Mouse (Mus musculus): ENCODE results near the gene Tjp2. TPM values are rescaled to one million over a fixed set of nuclear protein-coding genes. Genes with fewer than 3 reads are reported as not detected.
A peak's percentile ranks its signal among the peaks of the same experiment; 100 is the strongest.

Tjp2 gene
- total and polyA plus RNA-seq, 3 experiments = 7.9 to 19.2 (median 16.1) TPM

DNA sequence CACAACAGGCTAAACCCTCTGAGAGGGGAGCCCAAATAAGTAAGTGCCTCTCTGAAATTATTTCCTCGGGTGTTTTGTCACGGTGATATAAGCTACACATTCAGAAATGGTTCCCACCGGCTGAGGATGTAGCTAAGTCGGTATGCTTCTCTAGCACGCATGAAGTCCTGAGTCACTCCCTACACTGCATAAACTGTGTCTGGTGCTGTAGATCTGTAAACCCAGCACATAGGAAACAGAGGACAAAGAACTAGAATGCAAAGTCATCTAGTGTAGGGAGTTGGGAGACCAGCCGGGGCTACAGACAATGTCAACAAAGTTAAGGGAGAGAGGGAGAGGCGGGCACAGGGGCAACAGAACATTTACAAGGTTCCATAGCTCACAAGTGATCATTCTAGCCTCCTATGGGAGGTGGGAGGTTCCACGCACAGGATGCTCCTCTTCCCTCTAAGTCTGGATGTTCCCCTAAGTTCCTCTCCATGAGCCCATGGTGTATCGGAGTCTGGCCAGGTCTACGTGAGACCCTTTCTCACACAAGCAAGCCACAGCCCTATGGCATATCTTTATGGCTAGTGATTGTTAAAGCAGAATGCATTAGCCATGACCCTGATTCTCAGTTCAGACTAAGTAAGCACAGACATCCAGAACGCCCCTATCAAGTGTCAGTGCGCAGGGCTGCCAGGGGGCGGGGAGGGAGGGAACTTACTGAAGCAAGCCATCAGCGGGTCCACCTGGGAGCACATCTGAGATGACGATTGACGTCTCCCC lies 90.5 kb downstream of the Tjp2 start:
- Histone ChIP-seq H3K4me3 (peak overlapping the region; percentile 36), H3K36me3 (ENCODE audit: control insufficient read depth, insufficient read depth, low read length) (no peaks in the 10 kb centered on the region), H3K9ac (ENCODE audit: low read depth, low read length) (no peak overlapping the region), H3K27me3 (ENCODE audit: control insufficient read depth, insufficient read depth, low read length) (no peaks in the 10 kb centered on the region), H3K4me1 (ENCODE audit: control insufficient read depth, insufficient read depth, low read length) (no peaks in the 10 kb centered on the region), H3K27ac (no peak overlapping the region), H3K79me2 (replicated peaks; ENCODE audit: control insufficient read depth, insufficient read depth, low read length) (no peaks in the 10 kb centered on the region)
- intact Hi-C loops (cut with DNase I) = no loop called here
- WGBS = 82% methylated on average over 16 of the region's 16 CpGs
- TF ChIP-seq POLR2A (IDR thresholded peaks at IDR 0.05; ENCODE audit: insufficient read depth, low read depth, low read length) (no peak), EP300 (IDR thresholded peaks at IDR 0.05; ENCODE audit: insufficient read depth, low read depth, low read length) (no peak)
- DNase-seq = no peak

DNA sequence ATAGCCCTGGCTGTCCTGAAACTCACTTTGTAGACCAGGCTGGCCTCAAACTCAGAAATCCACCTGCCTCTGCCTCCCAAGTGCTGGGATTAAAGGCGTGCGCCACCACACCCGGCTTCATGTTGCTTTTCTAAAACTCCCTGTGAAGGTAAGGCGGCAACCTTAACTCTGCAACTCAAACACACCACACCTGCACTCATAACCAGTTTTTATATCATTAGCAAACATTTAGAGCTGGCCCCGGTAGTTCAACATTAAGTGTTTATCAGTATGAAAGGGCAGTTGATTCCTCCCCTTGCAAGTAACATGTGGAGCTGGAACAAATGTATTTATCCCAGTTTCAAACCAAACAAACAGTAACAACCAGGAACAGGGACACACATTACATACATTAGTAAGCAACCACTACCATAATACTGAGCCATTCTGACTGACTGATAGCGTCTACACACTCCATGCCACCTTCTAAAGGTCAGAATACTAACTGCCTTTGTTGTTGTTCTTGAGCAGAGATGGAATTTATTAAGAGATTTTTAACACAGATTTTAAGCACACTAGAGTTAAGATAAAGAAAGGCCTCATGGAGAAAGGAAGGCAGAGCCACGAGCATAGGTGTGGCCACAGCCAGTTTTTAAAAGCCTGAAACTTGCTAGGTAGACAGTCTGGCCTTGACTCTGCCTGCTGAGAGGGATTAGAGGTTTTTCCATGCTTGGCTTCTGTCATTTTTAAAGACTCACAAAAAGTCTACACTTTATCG lies 101.1 kb downstream of the Tjp2 start:
- H3K79me2 ChIP-seq (replicated peaks; ENCODE audit: control insufficient read depth, insufficient read depth, low read length) = no peaks in the 10 kb centered on the region
- H3K27ac ChIP-seq = no peak overlapping the region
- TF ChIP-seq CTCF (IDR thresholded peaks at IDR 0.05) (no peak), POLR2A (IDR thresholded peaks at IDR 0.05; ENCODE audit: insufficient read depth, low read depth, low read length) (no peak), EP300 (IDR thresholded peaks at IDR 0.05; ENCODE audit: insufficient read depth, low read depth, low read length) (no peak)
- 94% methylated on average over 8 of the region's 8 CpGs for WGBS
- DNase-seq = no peak
- H3K36me3 ChIP-seq (ENCODE audit: control insufficient read depth, insufficient read depth, low read length) = no peaks in the 10 kb centered on the region; the same call in none of the 2 replicates
- intact Hi-C loops (cut with DNase I) = no loop called here
- H3K4me1 ChIP-seq (ENCODE audit: control insufficient read depth, insufficient read depth, low read length) = no peaks in the 10 kb centered on the region
- H3K9ac ChIP-seq (ENCODE audit: low read depth, low read length) = no peak overlapping the region
- no peaks in the 10 kb centered on the region for H3K27me3 ChIP-seq (ENCODE audit: control insufficient read depth, insufficient read depth, low read length)
- H3K4me3 ChIP-seq = no peak overlapping the region

DNA sequence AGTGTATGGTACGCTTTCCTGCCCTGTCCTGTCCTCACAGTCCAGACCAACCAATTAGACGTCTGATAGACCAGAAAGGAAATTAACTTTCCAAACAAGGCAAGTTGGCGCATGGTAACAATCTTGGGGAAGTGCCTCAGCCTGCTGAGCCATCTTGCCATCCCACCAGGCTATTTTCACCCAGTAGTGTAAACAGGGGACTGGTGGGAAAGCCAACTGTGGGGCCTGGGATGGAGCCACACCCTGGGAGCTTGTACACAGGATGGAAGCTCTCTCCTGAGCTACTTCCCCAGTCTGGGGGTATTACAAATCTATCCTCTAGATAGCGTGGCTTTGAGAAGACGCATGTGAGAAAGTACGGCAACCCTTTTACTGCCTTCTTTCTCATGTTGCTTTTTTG lies 101.7 kb downstream of the Tjp2 start:
- no peak for TF ChIP-seq EP300 (IDR thresholded peaks at IDR 0.05; ENCODE audit: insufficient read depth, low read depth, low read length)
- TF ChIP-seq CTCF (IDR thresholded peaks at IDR 0.05) = no peak
- TF ChIP-seq POLR2A (IDR thresholded peaks at IDR 0.05; ENCODE audit: insufficient read depth, low read depth, low read length) = no peak
- Histone ChIP-seq H3K9ac (ENCODE audit: low read depth, low read length) (no peak overlapping the region), H3K79me2 (replicated peaks; ENCODE audit: control insufficient read depth, insufficient read depth, low read length) (no peaks in the 10 kb centered on the region), H3K27ac (no peak overlapping the region), H3K27me3 (ENCODE audit: control insufficient read depth, insufficient read depth, low read length) (no peaks in the 10 kb centered on the region), H3K4me1 (ENCODE audit: control insufficient read depth, insufficient read depth, low read length) (no peaks in the 10 kb centered on the region), H3K4me3 (no peak overlapping the region), H3K36me3 (ENCODE audit: control insufficient read depth, insufficient read depth, low read length) (no peaks in the 10 kb centered on the region; the same call in none of the 2 replicates)
- 87% methylated on average over 6 of the region's 6 CpGs for WGBS
- no peak for DNase-seq
- intact Hi-C loops (cut with DNase I) = no loop called here

- TF ChIP-seq CTCF (IDR thresholded peaks at IDR 0.05) = no peak
- TF ChIP-seq POLR2A (IDR thresholded peaks at IDR 0.05; ENCODE audit: insufficient read depth, low read depth, low read length) = no peak
- TF ChIP-seq EP300 (IDR thresholded peaks at IDR 0.05; ENCODE audit: insufficient read depth, low read depth, low read length) = no peak
- WGBS = 81% methylated on average over 9 of the region's 9 CpGs
- intact Hi-C loops (cut with DNase I) = no loop called here
- H3K4me1 ChIP-seq (ENCODE audit: control insufficient read depth, insufficient read depth, low read length) = no peaks in the 10 kb centered on the region
- no peak overlapping the region for H3K4me3 ChIP-seq
- H3K79me2 ChIP-seq (replicated peaks; ENCODE audit: control insufficient read depth, insufficient read depth, low read length) = no peaks in the 10 kb centered on the region
- no peaks in the 10 kb centered on the region; the same call in none of the 2 replicates for H3K36me3 ChIP-seq (ENCODE audit: control insufficient read depth, insufficient read depth, low read length)
- no peak overlapping the region for H3K9ac ChIP-seq (ENCODE audit: low read depth, low read length)
- no peak overlapping the region for H3K27ac ChIP-seq
- H3K27me3 ChIP-seq (ENCODE audit: control insufficient read depth, insufficient read depth, low read length) = no peaks in the 10 kb centered on the region
- no peak for DNase-seq
Measured at GRCm38 (mm10) chr19:24122647-24123046, 102.2 kb downstream of the Tjp2 start.

DNA sequence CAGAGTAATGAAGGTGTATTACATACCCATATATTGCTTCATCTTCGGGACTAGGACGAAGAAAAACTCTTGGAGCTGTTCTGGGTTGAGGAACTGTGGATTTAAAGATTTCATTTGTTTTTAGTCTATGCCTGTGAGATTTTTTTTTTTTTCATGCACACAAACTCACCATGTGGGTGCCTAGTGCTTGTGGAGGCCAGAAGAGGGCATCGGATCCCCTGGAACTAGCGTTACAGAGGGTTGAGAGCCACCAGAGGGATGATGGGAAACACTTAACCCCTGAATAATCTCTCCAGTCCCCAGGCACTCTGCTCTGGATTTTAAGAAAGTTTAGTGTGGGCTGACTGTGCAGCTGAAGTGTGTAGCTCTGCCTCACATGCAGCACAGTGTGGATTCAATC lies 104.0 kb downstream of the Tjp2 start:
- no peaks in the 10 kb centered on the region for H3K79me2 ChIP-seq (replicated peaks; ENCODE audit: control insufficient read depth, insufficient read depth, low read length)
- H3K9ac ChIP-seq (ENCODE audit: low read depth, low read length) = no peak overlapping the region
- H3K27me3 ChIP-seq (ENCODE audit: control insufficient read depth, insufficient read depth, low read length) = no peaks in the 10 kb centered on the region
- 77% methylated on average over 4 of the region's 4 CpGs for WGBS
- H3K27ac ChIP-seq = no peak overlapping the region
- intact Hi-C loops (cut with DNase I) = no loop called here
- TF ChIP-seq POLR2A (IDR thresholded peaks at IDR 0.05; ENCODE audit: insufficient read depth, low read depth, low read length) = no peak
- TF ChIP-seq CTCF (IDR thresholded peaks at IDR 0.05) = peak; percentile 50
- no peak for TF ChIP-seq EP300 (IDR thresholded peaks at IDR 0.05; ENCODE audit: insufficient read depth, low read depth, low read length)
- H3K4me1 ChIP-seq (ENCODE audit: control insufficient read depth, insufficient read depth, low read length) = no peaks in the 10 kb centered on the region
- no peaks in the 10 kb centered on the region; the same call in none of the 2 replicates for H3K36me3 ChIP-seq (ENCODE audit: control insufficient read depth, insufficient read depth, low read length)
- no peak for DNase-seq
- no peak overlapping the region for H3K4me3 ChIP-seq

GRCm38 (mm10) chr19:24118775-24119174 lies 106.1 kb downstream of the Tjp2 start:
- WGBS = 61% methylated on average over 9 of the region's 9 CpGs
- Histone ChIP-seq H3K9ac (ENCODE audit: low read depth, low read length) (no peak overlapping the region), H3K79me2 (replicated peaks; ENCODE audit: control insufficient read depth, insufficient read depth, low read length) (no peaks in the 10 kb centered on the region), H3K27ac (no peak overlapping the region; the same call in 1 of the 2 replicates), H3K4me3 (no peak overlapping the region), H3K4me1 (ENCODE audit: control insufficient read depth, insufficient read depth, low read length) (no peaks in the 10 kb centered on the region), H3K27me3 (ENCODE audit: control insufficient read depth, insufficient read depth, low read length) (no peaks in the 10 kb centered on the region), H3K36me3 (ENCODE audit: control insufficient read depth, insufficient read depth, low read length) (no peaks in the 10 kb centered on the region; the same call in none of the 2 replicates)
- no peak for DNase-seq
- intact Hi-C loops (cut with DNase I) = no loop called here
- no peak for TF ChIP-seq EP300 (IDR thresholded peaks at IDR 0.05; ENCODE audit: insufficient read depth, low read depth, low read length)
- TF ChIP-seq CTCF (IDR thresholded peaks at IDR 0.05) = no peak
- TF ChIP-seq POLR2A (IDR thresholded peaks at IDR 0.05; ENCODE audit: insufficient read depth, low read depth, low read length) = no peak

Data from heart, adult 2 months (tissue).